Mouse (Mus musculus) MEL-GATA-1-ER (cell line): ENCODE results near the gene Trpm3.

Experiments
- DNase-seq: peaks from one replicate; pipeline ENCODE4 v3.0.0-alpha.2; 2012; ENCODE audit warnings: low read depth; ENCODE audit errors: extremely low read depth

Trpm3 gene

GRCm38 (mm10) chr19:22635635-22636034, 496.8 kb downstream of the Trpm3 start:
- no peak for DNase-seq

- no peak for DNase-seq
Observed at GRCm38 (mm10) chr19:22637786-22638185, 498.9 kb downstream of the Trpm3 start.

- no peak for DNase-seq
Observed at GRCm38 (mm10) chr19:22638394-22638954, 499.6 kb downstream of the Trpm3 start.

- DNase-seq = no peak
Observed at GRCm38 (mm10) chr19:22642124-22642523, 503.3 kb downstream of the Trpm3 start.

GRCm38 (mm10) chr19:22656466-22657215, 517.8 kb downstream of the Trpm3 start:
- no peak for DNase-seq

- DNase-seq = no peak
Observed at GRCm38 (mm10) chr19:22657251-22657650, 518.4 kb downstream of the Trpm3 start.

GRCm38 (mm10) chr19:22665401-22665800, 526.6 kb downstream of the Trpm3 start:
- no peak for DNase-seq

- no peak for DNase-seq
Observed at GRCm38 (mm10) chr19:22670222-22670621, 531.4 kb downstream of the Trpm3 start.

GRCm38 (mm10) chr19:22672892-22673291, 534.0 kb downstream of the Trpm3 start:
- no peak for DNase-seq

GRCm38 (mm10) chr19:22676206-22676605, 537.4 kb downstream of the Trpm3 start:
- no peak for DNase-seq

GRCm38 (mm10) chr19:22682238-22682637, 543.4 kb downstream of the Trpm3 start:
- DNase-seq = no peak

- no peak for DNase-seq
Observed at GRCm38 (mm10) chr19:22691995-22692394, 553.1 kb downstream of the Trpm3 start.

- no peak for DNase-seq
Observed at GRCm38 (mm10) chr19:22692553-22692952, 553.7 kb downstream of the Trpm3 start.

GRCm38 (mm10) chr19:22692956-22693355, 554.1 kb downstream of the Trpm3 start:
- no peak for DNase-seq

- DNase-seq = no peak
Observed at GRCm38 (mm10) chr19:22695423-22695822, 556.6 kb downstream of the Trpm3 start.

GRCm38 (mm10) chr19:22698737-22699136, 559.9 kb downstream of the Trpm3 start:
- DNase-seq = no peak

- DNase-seq = no peak
Observed at GRCm38 (mm10) chr19:22700871-22701651, 562.2 kb downstream of the Trpm3 start.

GRCm38 (mm10) chr19:22703876-22704275, 565.0 kb downstream of the Trpm3 start:
- DNase-seq = no peak

- no peak for DNase-seq
Observed at GRCm38 (mm10) chr19:22705414-22705813, 566.6 kb downstream of the Trpm3 start.

GRCm38 (mm10) chr19:22719027-22719426, 580.2 kb downstream of the Trpm3 start:
- DNase-seq = no peak

GRCm38 (mm10) chr19:22729846-22730245, 591.0 kb downstream of the Trpm3 start:
- no peak for DNase-seq

- DNase-seq = no peak
Observed at GRCm38 (mm10) chr19:22730971-22731370, 592.1 kb downstream of the Trpm3 start.
